Mouse (Mus musculus): ENCODE measurements around the gene Gm15448. TPM values are rescaled to one million over a fixed set of nuclear protein-coding genes. Genes with fewer than 3 reads are reported as not detected.

Gm15448 gene
- 0.79 TPM for total RNA-seq (2023)

GRCm38 (mm10) chr7:3825599-3825998 lies at the start of gene Gm15448:
Gene Gm15448 (minus strand): TSS chr7:3825687.

GRCm38 (mm10) chr7:3844951-3845350 lies 19.5 kb upstream of the Gm15448 start, which contains the start of gene Pira2:
Gene Pira2 (minus strand): TSS chr7:3845051.

Other genes starting within 250 kb of the Gm15448 start
- gene Oscar, start 209.5 kb downstream of the Gm15448 start, total RNA-seq (2023): not detected
- 289 TPM for gene Ndufa3, start 208.3 kb downstream of the Gm15448 start, total RNA-seq (2023)
- 16.7 TPM for gene Tfpt, start 195.8 kb downstream of the Gm15448 start, total RNA-seq (2023)
- gene Prpf31, start 195.7 kb downstream of the Gm15448 start, total RNA-seq (2023): 47.6 TPM
- 93.5 TPM for gene Cnot3, start 180.4 kb downstream of the Gm15448 start, total RNA-seq (2023)
- gene Leng1, start 159.8 kb downstream of the Gm15448 start, total RNA-seq (2023): 11.0 TPM
- gene Tmc4, start 148.1 kb downstream of the Gm15448 start, total RNA-seq (2023): 10.1 TPM
- gene Tsen34, start 132.8 kb downstream of the Gm15448 start, total RNA-seq (2023): 18.5 TPM
- gene Mboat7, start 132.2 kb downstream of the Gm15448 start, total RNA-seq (2023): 66.9 TPM
- 2,567 TPM for gene Rps9, start 121.7 kb downstream of the Gm15448 start, total RNA-seq (2023)
- gene Pirb, start 105.3 kb downstream of the Gm15448 start, total RNA-seq (2023): 7.3 TPM
- 1.8 TPM for gene Pira2, start 19.4 kb upstream of the Gm15448 start, total RNA-seq (2023)
- 1.3 TPM for gene Gm14548, start 72.4 kb upstream of the Gm15448 start, total RNA-seq (2023)
- 0.62 TPM for gene Lilra6, start 89.8 kb upstream of the Gm15448 start, total RNA-seq (2023)
- gene Lair1, start 237.5 kb upstream of the Gm15448 start, total RNA-seq (2023): 14.0 TPM